Mouse (Mus musculus) heart, postnatal 10 days (tissue): ENCODE data around the gene Cdc42bpg. TPM values are rescaled to one million over a fixed set of nuclear protein-coding genes. Genes with fewer than 3 reads are reported as not detected.

ENCODE experiments used
- DNase-seq, 2 experiments: peaks; one replicate each; pipeline ENCODE4 v3.0.0; 2021
- intact Hi-C: fragments of 180-260 bp; cut with DNase I; formaldehyde crosslinking; loops from one replicate; pipeline ENCODE4 v1.15.1; 2025
- total RNA-seq, 2 experiments: library from RNA; stranded (reverse); gene quantifications; 2 replicates each; pipeline ENCODE4 v1.2.3; 2021

Gene Cdc42bpg
- total RNA-seq, 2 experiments from 2014 or later = 9.6 to 9.9 TPM

DNA sequence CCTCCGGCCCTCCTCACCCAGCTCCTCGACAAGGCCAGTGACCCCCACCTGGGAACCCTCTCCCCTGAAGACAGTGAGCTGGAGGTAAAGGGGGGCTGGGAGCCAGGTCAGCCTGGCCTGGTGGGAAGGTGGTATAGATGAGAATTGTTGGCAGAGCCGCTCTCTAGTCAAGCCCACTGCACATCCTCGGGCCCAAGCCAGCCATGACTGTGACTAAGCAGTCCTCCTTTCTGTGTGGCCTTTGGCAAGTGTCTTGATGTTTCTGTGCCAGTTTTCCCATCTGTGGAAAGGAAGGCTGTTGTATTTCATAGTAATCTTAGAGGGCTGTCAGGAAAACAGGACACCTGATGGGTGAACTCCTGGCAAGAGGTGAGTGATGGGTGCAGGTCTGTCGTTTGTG, 37.7 kb downstream of the Cdc42bpg start:
- intact Hi-C loops = loop anchor here (2.0 kb wide), 1 partner anchor 17 kb away; no protein-coding TSS in a partner anchor
- no peak for DNase-seq

DNA sequence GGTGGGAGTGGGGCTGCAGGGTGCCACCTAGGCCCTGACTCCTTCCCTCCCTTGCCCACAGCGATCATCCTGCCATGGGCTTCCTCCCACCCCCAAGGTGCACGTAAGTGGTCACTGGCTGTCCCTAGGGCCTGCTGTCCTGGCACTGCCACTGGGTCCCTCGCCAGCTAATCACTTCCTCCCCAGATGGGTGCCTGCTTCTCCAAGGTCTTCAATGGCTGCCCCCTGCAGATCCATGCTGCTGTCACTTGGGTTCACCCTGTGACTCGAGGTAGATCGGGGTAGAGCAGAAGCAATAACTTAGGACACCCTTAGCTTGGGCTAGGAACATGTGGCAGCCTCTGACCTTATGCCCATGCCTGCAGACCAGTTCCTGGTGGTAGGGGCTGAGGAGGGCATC, 39.8 kb downstream of the Cdc42bpg start:
- DNase-seq = no peak
- intact Hi-C loops = no loop called here

DNA sequence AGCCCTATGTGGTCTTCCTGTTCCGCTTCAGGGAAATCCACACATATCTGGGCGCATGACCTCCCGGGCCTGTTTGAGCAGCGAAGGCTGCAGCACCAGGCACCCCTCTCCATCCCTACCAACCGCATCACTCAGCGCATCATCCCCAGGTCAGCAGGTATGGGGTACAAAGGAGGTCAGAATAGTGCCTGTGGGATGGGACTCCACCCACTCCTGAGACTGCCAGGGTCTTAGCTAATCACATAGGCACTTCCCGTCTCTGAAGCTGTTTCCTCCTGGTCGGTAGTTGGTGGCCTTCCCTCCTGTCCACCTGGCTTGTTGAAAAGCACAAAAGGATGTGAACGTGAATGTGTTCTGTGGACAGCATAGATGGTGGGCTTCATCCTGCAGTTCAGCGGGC, 40.4 kb downstream of the Cdc42bpg start:
- intact Hi-C loops = no loop called here
- DNase-seq = no peak

DNA sequence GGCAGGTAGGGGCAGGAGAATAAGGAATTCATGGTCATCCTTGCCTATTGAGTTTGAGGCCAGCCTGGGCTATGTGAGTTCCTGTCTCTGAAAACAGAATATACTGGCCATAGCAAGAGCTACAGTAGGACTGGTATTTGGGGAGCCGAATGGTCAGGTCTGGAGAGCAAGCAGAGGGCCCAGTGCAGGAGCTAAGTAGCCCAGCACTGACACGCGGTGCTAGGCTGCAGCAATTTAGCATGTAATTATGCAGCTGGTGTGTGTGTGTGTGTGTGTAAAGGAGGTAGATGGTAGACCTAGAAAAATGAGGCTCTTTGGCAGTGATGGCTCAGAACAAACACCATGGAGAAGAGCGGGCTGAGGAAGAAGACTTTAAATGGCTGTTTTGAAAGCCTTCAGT, 41.4 kb downstream of the Cdc42bpg start:
- intact Hi-C loops = no loop called here

DNA sequence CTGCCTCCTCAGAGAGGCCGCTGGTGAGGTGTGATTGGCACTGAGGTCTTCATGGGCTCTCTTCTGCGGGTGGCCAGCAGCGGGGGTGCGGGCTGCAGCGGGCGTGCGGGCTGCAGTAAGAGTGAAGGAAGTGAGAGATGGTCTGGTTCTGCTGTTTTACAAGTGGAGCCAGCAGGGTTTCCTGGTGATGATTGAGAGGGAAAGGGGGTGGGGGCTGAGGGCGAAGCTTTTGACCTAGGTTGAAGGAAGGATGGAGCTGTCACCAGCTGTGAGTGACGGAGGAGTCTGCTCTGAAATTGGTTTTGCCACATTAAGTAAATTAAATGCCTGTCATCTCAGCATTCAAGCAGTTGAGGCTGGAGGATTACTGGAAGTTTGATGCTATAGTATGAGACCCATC, 42.5 kb downstream of the Cdc42bpg start:
- intact Hi-C loops = no loop called here
- DNase-seq = no peak

More for the DNA sequence above, 41.4 kb downstream of the Cdc42bpg start:
- no peak for DNase-seq

DNA sequence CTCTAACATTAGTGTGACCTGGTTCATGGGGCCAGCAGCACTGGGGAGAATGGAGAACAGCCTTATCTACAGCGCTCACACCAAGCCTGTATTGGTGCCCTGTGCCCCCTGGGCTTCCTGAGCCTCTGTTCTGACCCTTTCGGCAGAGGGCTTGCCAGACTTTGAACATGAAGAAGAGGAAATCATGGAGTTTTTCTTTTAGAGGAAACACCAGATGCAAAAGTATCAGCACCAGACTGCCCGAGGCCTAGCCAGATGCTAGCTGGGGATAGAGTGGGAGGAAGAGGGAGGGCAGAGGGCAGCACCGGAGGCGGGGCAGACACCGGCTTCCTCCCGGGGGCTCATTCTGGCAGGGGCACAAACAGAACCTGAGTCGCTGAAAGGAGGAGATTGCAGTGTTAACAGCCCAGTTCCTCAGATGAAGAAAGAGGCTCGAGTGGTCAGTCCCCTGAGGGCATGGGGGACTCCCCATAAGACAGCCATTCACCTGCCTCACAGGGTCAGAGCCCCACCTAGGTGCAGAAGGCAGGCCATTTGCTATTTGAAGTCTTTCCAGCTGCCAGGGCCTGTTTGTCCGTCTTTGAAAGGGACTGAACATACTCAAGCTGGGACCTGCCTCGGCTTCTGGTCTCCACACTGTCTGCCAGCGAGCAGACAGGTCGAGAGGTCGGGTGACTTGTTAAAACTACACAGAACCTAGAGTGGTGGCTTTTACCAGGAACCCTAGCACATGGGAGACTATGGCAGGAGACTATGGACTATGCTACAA, 43.1 kb downstream of the Cdc42bpg start:
- intact Hi-C loops = no loop called here
- peak; percentile 34 to 56 for DNase-seq

- intact Hi-C loops = no loop called here
- DNase-seq = no peak
These were observed 45.3 kb downstream of the Cdc42bpg start for GRCm38 (mm10) chr19:6351431-6352106.

- intact Hi-C loops = no loop called here
These were observed 45.9 kb downstream of the Cdc42bpg start for GRCm38 (mm10) chr19:6352107-6352505.

GRCm38 (mm10) chr19:6354030-6354429, 47.8 kb downstream of the Cdc42bpg start:
- DNase-seq = no peak
- intact Hi-C loops = no loop called here

More at GRCm38 (mm10) chr19:6352107-6352505, 45.9 kb downstream of the Cdc42bpg start:
- no peak for DNase-seq

- no peak for DNase-seq
- intact Hi-C loops = loop anchor here (2.0 kb wide), 1 partner anchor 16 kb away; no protein-coding TSS in a partner anchor
These were observed 55.0 kb downstream of the Cdc42bpg start for GRCm38 (mm10) chr19:6361291-6361690.

- intact Hi-C loops = no loop called here
- no peak for DNase-seq
These were observed 56.8 kb downstream of the Cdc42bpg start for GRCm38 (mm10) chr19:6363091-6363410.

DNA sequence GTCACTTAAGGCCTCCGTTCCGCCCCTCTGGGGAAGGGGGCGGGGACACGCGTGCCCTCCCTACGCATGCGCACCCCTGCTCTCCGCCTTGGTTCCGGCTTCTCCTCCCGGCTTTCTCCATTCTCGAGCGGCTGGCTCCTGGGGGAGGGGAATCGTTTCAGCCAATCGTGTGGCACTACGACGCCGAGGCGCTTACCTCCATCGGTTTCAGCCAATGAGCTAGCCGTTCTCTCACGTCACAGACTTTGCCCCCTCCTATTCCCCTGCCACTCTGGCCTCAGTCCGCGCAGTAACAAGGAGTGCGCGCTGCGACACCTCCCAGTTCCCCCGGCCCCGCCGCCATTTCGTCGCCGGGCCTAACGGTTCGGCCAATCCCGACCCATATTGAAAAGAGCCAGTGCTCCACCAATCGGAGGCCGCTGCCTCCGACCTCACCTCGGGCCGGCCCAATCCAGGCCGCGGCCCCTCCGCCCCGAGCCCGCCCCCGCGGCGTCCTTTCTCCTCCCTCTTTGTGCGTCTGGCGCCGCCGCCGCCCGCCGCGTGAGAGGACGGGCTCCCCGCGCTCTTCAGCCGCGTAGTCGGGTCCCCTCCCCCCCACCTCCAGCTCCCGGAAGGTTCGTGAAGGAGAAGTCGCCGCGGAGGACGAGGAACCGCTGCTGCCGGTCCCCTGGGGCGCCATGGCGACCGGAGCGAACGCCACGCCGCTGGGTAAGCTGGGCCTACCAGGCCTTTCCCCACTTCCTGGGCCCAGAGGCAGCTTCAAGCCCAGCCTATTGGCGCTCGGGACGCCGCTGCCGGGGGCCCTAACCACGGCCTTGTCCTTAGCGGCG, 57.4 kb downstream of the Cdc42bpg start, which contains the start of gene Sf1:
Gene Sf1 (plus strand): TSS at position 280 of the 830 bp plus-strand sequence.
- intact Hi-C loops = loop anchor here (2.0 kb wide), 1 partner anchor 35 kb away; the partner anchor contains the start of gene Rasgrp2
- DNase-seq = peak; percentile 100

DNA sequence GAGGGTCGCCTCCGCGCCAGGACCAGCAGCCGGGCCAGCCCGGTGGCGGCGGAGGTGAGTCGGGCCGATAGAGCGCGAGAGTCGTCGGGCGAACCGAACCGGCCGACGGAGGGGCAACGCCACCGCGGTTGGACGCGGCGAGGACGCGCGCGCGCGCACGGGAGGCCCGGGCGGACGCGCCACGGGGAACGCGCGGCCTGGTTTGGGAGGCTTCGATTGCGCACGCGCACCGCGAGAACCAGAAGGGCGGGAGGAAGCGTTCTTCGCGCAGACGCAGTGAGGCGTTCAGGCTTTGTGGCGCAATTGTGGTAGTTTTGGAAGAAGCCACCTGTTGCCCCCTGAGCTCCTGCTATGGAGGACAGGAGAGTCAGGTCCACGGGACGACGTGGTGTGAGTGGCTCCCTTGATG, 58.1 kb downstream of the Cdc42bpg start:
- intact Hi-C loops = loop anchor here (2.0 kb wide), 1 partner anchor 34 kb away; the partner anchor contains the start of gene Rasgrp2
- DNase-seq = peak; percentile 94 to 96

DNA sequence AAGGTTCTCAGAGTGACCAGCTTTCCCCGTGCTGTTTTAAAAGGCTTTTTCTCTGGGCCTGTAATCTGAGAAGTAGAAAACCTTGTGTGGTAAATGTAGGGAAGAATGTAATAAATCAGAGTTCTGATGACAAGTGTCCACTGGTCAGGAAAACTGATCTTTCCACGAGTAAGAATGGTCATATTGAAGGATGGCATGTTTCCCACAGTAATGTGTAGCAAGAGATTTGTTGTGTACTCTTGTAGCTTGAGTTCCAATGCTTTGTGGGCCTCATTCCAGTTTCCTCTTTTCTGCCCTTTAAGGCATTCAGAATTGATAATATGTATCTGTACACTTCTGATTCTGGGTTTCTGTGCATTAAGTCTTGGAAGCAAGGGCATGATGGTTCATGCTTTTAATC, 58.6 kb downstream of the Cdc42bpg start:
- intact Hi-C loops = loop anchor here (2.0 kb wide), 1 partner anchor 34 kb away; the partner anchor contains the start of gene Rasgrp2
- DNase-seq = no peak

DNA sequence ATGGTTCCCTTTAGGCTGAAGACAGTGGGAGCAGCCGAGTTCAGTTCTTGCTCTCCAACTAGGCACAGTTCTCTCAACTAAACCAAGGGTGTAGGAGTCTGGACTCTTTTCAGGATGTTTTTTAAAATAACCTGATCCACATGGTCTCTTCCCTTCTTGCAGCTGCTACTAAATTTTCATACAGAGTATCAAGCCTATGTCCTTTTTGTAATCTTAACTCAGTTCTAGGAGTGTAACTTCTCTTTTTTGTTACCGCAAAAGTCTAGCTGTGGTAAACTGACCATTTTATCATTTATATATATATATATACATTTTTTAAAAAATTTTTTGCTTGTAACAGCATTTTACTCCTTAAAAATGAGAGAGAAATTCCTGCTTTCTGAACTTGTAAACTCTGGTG, 63.9 kb downstream of the Cdc42bpg start:
- DNase-seq = no peak

GRCm38 (mm10) chr19:6372433-6372832, 66.2 kb downstream of the Cdc42bpg start:
- intact Hi-C loops = loop anchor here (5.0 kb wide), 1 partner anchor 80 kb away; no protein-coding TSS in a partner anchor

More for the DNA sequence above, 63.9 kb downstream of the Cdc42bpg start:
- intact Hi-C loops = loop anchor here (5.0 kb wide), 1 partner anchor 82 kb away; no protein-coding TSS in a partner anchor

DNA sequence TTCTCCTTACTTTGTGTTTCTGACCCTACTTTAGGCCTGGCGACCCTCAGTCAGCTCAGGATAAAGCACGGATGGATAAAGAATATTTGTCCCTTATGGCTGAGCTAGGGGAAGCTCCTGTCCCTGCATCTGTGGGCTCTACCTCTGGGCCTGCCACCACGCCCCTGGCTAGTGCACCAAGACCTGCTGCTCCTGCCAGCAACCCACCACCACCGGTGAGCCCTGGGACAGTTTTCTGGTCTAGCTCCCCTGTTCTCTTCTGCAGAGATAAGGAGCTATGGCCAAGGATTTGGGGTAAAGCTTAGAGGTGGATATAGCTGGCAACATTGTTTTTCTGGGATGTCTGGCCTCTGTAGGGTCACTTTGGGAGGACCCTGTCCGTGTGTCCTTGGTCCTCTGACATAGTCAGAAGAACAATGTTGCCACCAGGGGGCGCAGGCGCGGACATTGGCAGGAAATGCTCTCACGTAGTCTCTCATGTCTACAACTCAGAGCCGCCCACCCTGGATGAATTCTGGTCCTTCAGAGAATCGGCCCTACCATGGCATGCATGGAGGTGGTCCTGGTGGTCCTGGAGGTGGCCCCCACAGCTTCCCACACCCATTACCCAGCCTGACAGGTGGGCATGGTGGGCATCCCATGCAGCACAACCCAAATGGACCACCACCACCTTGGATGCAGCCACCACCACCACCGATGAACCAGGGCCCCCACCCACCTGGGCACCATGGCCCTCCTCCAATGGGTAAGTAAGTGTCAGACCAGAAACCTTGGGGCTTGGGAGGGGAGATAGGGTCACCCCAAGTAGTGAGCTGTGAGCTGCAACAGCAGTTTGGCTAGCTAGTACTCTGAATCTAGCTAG, 67.5 kb downstream of the Cdc42bpg start:
- intact Hi-C loops = loop anchor here (5.0 kb wide), 1 partner anchor 79 kb away; no protein-coding TSS in a partner anchor

More at GRCm38 (mm10) chr19:6372433-6372832, 66.2 kb downstream of the Cdc42bpg start:
- DNase-seq = no peak

DNA sequence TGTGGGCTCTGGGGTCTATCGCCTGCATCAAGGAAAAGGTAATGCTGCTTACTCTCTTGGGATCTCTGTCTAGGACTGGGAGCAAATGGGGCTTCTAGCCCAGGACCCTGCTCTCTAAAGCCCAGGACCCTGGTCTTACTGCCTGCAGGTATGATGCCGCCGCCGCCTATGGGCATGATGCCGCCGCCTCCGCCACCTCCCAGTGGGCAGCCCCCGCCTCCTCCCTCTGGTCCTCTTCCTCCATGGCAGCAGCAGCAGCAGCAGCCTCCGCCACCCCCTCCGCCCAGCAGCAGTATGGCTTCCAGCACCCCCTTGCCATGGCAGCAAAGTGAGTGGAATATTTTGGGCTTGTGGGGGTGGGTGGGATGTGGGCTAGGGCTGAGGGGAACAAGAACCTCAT, 68.3 kb downstream of the Cdc42bpg start:
- intact Hi-C loops = loop anchor here (5.0 kb wide), 1 partner anchor 78 kb away; no protein-coding TSS in a partner anchor
- DNase-seq = no peak

More for the DNA sequence above, 67.5 kb downstream of the Cdc42bpg start:
- peak; percentile 89 to 95 for DNase-seq
